Mouse (Mus musculus): Measurements from ENCODE around the gene Rsrc2.

Gene Rsrc2

DNA sequence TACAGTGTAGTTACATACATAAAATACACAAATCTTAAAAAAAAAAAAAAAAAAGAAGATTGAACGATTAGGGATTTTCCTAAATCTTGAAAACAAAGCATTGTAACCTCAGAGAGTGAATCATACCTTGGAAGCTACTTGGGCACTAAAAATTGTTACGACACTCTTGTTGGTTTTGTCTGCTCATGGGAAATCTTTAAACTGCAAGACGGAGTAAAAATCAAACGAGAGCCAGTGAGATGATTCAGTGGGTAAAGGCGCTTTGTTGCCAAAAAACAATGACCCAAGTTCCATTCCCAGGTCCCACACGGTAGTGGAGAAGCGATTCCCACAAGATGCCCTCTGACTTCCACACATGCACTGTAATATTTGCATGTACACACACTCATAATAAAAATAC, 53.0 kb downstream of the Rsrc2 start:
- no peak for DNase-seq

DNA sequence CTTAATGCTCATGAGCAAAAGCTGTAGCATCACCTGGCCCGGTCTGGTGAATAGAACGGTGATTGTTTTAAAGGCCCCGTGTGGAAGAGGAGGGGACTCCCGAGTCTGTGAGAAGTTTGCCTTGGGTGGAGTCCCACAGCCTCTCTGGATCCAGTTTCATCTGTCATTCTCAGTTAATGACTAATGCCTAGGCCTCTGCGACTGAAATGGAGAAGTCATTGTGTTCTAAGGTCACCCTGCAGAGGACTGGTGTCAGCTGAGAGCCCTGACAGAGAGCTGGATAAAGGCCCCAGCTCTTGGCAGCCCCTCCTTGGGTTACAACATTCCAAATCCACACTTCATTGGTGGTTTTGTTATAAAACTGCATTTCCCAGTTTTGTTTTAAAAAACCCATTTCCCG, 54.7 kb downstream of the Rsrc2 start:
- no peak for DNase-seq

DNA sequence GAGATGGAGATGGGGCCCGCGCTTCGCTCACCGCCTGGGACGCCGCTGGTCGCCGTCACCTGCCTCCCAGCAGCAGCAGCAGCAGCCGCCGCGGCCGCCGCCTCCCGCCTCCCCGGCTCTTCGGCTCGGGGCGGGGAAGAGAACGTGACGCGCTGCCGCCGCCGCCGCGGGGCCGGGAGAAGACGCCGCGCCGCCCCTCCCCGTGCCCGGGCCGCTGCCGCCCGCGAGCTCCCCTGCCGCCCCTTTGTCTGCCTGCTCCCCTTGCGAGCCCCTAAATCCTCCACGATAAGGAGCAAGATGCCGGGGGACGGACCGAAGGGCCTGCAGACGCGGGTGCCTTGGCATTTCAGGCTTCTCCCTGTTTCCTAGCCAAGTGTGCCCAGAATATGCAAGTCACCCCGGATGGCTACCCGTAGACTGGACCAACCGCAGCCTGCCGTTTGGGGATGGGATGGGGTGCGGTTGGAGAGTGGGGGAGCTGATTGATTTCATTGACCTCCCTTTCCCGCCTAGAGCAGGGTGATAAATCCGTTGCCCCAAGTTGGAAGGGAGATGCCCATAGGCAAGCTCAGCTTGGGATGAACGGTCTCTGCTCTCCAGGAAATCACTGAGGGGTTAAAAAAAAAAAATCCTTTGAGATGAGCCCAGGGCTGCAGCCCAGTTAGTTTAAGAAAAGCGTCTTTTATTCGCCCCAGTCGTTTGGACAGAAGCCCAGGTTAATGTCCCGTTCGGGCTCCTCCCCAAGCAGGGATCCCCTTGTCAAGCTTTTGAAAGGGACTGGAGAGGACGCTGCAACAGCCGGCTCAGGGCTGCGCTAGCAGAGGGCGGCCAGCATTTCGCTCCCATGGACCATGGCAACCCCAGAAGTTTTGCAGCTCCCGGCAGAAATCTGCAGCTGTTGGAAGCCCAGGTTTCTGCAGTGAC, 64.7 kb downstream of the Rsrc2 start, which contains the start of gene Clip1:
Gene Clip1 (minus strand): TSS at position 398 of the 924 bp plus-strand sequence.
- peak; percentile 72 for DNase-seq

DNA sequence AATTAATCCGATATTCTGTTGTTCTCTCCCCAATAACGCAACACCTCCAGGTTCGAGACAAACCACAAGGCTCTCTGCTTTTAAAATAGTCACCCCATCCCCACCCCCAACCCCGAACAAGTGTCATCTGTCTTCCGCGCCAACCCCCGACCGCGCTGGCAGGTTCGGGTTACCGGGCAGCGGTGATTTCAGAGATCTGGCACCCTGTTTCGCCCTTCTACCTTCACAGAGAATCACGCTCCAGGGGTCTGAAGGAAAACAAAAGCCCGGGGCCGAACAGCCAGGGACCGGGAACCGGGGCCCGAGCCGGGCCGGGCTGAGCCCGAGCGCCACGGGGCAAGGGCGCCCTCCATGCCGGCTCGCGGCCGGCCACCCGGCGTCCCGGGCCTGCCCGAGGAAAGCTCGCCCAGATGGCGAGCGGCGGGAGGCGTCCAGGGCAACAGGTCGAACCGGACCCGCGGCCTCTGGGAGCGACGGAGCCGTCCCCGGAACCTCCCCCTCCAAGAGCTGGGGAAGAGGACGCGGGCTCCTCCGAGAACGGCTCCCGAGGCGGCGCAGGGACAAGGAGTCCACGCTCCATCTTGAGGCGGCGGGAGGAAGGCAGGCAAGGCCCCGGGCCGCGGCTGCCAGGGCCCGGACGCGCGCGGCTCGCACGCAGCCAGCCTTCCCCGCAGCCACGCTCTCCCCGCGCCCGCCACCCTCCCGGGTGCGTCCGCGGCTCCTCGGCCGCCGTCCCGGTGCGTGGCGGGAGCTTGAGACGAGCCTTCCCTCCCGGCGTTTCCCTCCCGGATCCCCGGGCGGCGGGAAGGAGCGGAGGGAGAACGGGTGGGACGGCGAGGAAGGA, 65.6 kb downstream of the Rsrc2 start:
- peak; percentile 74 for DNase-seq

DNA sequence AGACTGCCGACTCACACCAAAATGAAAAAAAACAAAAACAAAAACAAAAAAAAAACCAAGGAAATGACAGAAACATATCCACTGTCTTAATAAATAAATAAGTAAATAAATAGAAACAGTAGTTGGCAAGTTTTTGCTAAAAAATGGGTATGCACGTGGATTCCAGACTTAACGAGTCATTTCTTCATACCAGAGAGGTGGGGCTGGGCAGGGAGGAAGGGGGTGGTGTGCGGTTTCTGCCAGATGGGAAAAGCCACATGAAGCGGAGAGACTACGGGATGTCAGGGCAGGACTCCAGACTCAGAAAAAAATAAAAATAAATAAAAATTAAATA, 66.2 kb downstream of the Rsrc2 start:
- peak; percentile 76 for DNase-seq

DNA sequence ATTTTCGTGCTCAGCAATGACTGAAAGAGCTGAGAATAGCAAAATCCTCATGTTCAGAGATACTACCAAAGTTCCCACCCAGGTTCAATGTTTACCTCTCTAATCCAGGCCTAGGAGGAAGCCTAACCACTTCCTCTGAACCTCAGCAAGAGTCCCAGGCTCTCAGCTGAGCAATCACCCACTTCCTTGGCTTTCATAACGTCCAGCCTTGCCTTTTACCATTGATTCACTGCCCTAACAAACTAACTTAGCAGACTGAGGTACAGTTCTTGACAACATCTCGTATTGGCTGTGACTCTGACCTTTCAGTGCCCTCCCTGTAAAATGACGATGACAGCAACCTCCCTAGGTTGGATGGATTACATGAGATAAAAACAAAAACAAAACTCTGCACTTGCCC, 66.8 kb downstream of the Rsrc2 start:
- no peak for DNase-seq

DNA sequence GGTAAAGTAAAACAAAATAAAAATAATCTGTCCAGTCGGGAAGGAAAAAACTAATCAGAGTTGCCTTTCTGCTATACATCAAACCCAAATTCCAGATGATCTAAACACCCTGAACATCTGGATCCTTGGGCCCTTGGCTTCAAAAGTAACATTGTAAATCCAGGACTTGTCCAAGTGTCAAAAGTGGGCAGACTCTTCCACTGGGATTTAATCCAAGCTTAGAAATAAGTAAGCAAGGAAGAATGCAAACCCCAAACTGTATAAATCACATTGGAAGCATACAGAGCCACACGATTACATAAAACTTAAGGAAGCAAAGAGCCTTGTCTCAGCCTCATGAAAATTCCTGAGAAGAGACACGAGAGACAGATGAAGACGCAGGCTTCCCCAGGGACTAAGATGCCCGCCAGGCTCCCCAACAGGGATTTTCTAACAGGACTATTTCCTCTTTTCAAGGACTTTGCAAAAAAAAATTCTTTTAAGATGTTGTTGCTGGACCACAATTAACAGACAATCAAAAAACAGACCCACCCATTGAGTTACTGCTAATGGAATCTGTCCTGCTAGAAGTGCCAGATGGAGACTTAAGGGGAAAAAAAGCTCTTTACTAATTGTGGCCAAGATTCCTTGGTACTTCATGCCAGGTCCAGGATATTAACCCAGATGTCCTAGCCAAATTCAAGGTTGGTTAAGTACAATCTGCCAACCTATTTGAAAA, 69.5 kb downstream of the Rsrc2 start:
- DNase-seq, result peak; percentile 71

DNA sequence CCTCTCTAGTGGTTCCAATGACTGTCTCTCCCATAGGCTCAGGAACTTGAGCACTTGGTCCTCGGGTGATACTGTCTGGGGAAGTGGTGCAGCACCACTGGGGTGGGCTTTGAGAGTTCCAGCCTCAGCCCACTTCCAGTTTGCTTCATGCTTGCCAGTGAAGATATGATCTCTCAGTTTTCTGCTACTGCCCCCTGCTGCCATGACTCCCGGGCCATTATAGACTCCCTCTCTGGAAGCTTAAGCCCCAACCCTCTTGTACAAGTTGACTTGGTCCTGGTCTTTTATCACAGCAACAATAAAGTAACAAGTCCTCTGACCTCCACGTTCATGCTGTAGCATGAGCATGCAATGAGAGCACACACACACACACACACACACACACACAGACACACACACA, 70.1 kb downstream of the Rsrc2 start:
- no peak for DNase-seq

All from cerebellum, adult 11-12 months (tissue).